Mouse (Mus musculus) thymus, adult 2 months (tissue): ENCODE measurements around the gene Phospho1.

Experiments used
- CTCF ChIP-seq: fragments of 200-500 bp; IDR thresholded peaks from 2 replicates; pipeline ENCODE4 v1.5.1; 2012; ENCODE audit warnings: mild to moderate bottlenecking, control low read depth, low read length, moderate library complexity, borderline replicate concordance; ENCODE audit not compliant: control insufficient read depth, poor library complexity, insufficient read depth; ENCODE audit errors: extremely low read depth
- POLR2A ChIP-seq: fragments of 200-500 bp; IDR thresholded peaks from 2 replicates; pipeline ENCODE4 v1.6.1; 2012; ENCODE audit warnings: mild to moderate bottlenecking, low read length, control low read depth, moderate library complexity; ENCODE audit not compliant: control insufficient read depth, poor library complexity, insufficient read depth; ENCODE audit errors: extremely low read depth

DNA sequence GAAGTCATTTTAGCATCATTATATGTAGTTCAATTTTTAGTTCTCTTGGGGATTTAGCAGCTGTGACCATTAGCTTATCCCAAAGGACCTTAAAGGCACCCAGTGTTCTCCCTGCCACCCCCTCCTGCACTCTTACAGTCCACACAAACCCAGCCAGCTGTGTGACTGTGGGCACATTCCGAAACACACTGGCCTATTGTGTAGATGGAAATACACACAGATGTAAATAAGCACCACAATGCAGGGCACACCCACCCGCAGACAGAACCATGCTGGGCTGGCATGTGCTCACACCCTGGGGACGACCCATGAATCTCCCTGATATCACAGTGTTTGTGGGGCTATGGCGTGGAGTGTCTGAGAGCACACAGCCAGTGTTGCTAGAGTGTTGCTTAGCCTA is 12.1 kb upstream of the Phospho1 start:
- TF ChIP-seq CTCF: no peak
- no peak for TF ChIP-seq POLR2A
